Mouse (Mus musculus) E14TG2a.4 (cell line): ENCODE data around the gene Igll1.

ENCODE experiments used
- CTCF ChIP-seq: conservative IDR thresholded peaks from 2 replicates; pipeline ENCODE4 v1.5.1; 2014; ENCODE audit warnings: low read length
- NANOG ChIP-seq: IDR thresholded peaks from 2 replicates; pipeline ENCODE4 v1.6.1; 2014; ENCODE audit warnings: borderline replicate concordance, low read length, mixed read lengths

DNA sequence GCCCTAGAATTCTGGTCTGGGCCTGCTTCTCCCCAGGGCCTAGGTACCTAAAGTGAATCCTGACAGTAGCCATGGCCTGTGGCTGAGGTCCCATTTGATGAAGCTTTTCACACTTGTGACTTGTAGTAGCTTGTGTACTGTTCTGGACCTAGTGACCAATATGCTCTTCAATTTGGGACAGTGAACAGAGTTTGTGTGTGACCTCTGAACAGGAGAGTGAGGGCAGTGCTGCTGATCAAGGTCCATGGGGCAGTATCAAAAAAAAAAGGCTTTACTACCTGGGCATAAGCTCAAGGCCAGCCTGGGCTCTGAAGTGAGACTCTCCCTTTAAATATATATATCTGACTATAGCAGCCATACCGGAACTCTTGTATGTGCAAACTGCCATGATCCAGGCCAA, 24.6 kb upstream of the Igll1 start:
- no peak for TF ChIP-seq CTCF
- TF ChIP-seq NANOG = no peak
